Mouse (Mus musculus) duodenum, adult 2 months (tissue): Measurements from ENCODE around the gene Usmg5. TPM values are rescaled to one million over a fixed set of nuclear protein-coding genes. Genes with fewer than 3 reads are reported as not detected.

Experiments
- polyA plus RNA-seq: library from polyadenylated mRNA; depleted of rRNA; stranded (reverse); fragments of >200 nt; gene quantifications from 2 replicates; pipeline ENCODE4 v1.2.3, GENCODE M21; 2012; ENCODE audit warnings: low replicate concordance; rRNA removed

Gene Usmg5
- 24.7 and 31.2 TPM in 2 replicates for polyA plus RNA-seq

DNA sequence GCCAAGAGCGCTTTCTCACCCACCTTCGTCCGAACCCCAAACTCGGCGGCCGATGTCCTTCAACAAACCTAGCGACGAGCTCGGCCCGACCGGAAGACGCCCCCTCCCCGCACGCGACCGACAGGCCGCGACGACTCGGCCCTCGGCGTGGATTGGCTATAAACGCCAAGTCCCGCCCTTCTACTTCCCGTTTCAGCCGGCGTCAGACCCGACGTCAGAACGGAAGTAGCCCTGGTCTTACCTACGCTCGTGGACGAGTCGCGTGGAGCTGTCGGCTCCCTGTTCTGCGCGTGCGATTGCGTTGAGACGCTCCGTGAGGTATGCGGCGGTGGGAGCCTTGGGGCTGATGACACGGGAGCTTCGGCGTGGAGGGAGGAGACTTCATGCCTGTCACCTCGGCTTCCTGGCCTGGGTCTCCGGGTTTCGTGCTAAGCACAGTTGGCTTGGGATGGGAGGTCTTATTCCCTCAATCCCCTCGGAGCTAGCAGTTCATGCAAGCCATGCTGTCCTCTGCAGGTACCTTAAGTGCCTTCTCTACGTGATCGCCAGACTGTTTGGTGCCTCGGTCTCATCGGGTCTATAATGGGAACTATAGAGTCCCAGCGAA is at the start of gene Usmg5, which contains the start of gene Pdcd11:
Usmg5 (minus strand) TSS at position 98 of the 607 bp plus-strand sequence.
Pdcd11 (plus strand) TSS at position 219 of the 607 bp plus-strand sequence.

DNA sequence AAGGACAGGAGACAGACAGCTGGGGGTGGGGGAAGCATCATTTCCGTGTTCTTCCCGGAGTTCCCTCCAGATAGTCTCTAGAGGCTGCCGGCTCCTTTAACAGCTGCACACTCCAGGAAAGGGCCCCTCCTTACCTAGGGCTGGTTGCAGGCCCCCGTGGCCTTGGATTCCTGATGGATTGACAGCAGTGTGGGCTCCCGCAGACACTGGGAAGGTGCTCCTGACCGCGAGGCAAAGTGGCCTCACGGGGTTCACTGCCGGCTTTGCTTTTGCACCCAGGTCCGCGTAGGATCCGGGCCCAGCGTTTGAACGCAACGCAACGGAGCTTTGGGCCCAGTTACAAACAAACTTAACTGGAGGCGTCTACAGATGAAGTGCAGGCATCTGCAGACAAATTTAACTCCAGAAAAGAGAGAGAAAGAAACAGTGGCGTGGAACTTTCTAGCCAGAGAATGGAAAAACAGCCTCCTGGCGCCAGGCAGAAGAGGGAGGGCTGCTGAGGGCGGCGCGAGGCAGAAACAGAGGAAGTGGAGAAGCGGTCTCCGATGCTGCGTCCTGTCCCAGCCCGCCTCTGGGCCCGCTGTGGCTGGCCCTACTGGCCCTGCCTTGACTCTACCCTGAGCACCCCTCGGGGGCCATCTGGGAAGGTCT is 47.4 kb upstream of the Usmg5 start, which contains the start of gene Calhm2:
Calhm2 (minus strand) TSS at position 524 of the 651 bp plus-strand sequence.

DNA sequence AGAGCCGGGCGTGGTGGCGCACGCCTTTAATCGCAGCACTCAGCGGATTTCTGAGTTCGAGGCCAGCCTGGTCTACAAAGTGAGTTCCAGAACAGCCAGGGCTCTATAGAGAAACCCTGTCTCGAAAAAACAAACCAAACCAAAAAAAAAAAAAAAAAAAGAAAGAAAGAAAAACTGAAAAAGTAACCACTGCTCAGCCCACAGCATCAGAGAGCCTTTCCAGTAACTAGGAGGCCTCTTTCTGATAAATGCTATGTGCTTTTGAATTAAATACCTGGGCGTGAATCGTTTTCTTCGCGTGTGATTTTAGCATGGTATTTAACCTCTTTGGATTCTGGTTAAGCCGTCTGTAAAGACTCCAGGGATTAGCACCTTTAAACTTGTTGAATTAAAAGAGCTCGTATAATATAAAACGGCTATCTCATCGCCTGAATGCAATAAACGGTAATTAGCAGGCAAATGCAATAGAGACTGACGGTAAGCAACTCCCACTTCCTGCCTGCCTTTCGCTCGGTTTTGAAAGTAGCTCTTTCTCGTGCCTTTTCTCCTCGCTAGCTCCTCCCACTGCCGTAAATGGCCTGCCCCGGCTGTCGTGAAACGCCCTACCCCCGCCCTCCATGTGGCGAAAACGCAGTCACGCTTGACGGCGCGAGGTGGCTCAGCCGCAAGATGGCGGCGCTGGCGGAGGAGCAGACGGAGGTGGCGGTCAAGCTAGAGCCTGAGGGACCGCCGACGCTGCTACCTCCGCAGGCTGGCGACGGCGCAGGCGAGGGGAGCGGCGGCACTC is 23.2 kb downstream of the Usmg5 start, which contains the start of gene Taf5:
Taf5 (plus strand) TSS at position 651 of the 787 bp plus-strand sequence.

DNA sequence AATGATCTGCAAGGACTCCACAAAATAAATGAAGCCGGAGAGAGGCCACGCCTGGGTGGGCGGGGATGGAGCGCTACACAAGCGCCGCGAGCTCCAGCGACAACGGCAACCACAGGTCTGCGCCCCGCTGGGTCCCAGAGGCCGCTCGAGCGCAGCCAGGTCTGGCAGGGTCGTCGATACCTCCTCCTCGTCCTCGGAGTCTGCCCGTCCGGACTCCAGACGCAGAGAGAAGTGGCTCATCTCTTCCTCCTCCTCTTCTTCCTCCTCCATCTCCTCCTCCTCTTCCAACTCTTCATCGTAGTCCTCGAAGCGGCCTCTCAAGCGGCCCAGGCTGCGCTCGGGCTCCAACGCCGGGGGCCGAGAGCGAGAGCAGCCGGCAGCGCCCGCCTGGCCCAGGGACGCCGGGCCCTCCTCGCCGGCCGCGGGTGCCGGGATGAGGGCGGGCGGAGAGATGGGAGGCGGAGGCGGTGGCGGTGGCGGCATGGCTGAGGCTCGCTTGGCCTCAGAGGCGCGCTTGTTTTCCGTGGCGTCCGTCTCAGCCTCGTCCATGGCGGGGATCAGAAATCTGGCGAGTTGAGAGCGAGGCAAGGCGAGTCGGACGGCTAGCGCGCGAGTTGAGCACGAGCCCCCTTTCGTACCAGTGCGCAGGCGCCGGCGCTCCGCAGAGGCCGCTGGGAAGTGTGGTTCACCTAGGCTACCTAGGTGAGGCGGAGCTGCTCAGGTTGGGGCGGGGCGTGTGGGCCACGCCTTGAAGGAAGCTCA is 40.0 kb downstream of the Usmg5 start, which contains the start of gene Pcgf6:
Pcgf6 (minus strand) TSS at position 636 of the 762 bp plus-strand sequence.

Other genes starting within 250 kb of the Usmg5 start
- gene Ina, start 75.9 kb downstream of the Usmg5 start, polyA plus RNA-seq, result 0.19 and 0.52 TPM in 2 replicates
- 4.3 and 8.1 TPM in 2 replicates for gene Nt5c2, start 75.5 kb downstream of the Usmg5 start, polyA plus RNA-seq
- gene Pcgf6, start 39.7 kb downstream of the Usmg5 start, polyA plus RNA-seq, result 5.4 and 6.8 TPM in 2 replicates
- gene Taf5, start 22.9 kb downstream of the Usmg5 start, polyA plus RNA-seq, result 2.0 and 3.0 TPM in 2 replicates
- 3.6 and 3.7 TPM in 2 replicates for gene Pdcd11, start 121 bp upstream of the Usmg5 start, polyA plus RNA-seq
- 3.5 and 5.9 TPM in 2 replicates for gene Calhm2, start 47.6 kb upstream of the Usmg5 start, polyA plus RNA-seq
- not detected in 2 replicates for gene Calhm1, start 53.6 kb upstream of the Usmg5 start, polyA plus RNA-seq
- gene Calhm3, start 67.1 kb upstream of the Usmg5 start, polyA plus RNA-seq, result not detected in 2 replicates
- gene Neurl1a, start 88.2 kb upstream of the Usmg5 start, polyA plus RNA-seq, result 3.6 and 5.0 TPM in 2 replicates